Mouse (Mus musculus) heart, embryonic 10.5 days (tissue): ENCODE results near the gene Gtdc1. TPM values are rescaled to one million over a fixed set of nuclear protein-coding genes. Genes with fewer than 3 reads are reported as not detected.

Experiments
- DNase-seq: peaks from one replicate; pipeline ENCODE4 v3.0.0-alpha.2; 2017; ENCODE audit warnings: low spot score
- H3K27ac ChIP-seq: fragments of 300-500 bp; sonication (generic); 2 replicates; pipeline ENCODE4 v1.5.1; 2016; ENCODE audit warnings: mild to moderate bottlenecking
- H3K27me3 ChIP-seq: fragments of 300-500 bp; sonication (generic); 2 replicates; pipeline ENCODE4 v1.6.1; 2016; ENCODE audit warnings: mild to moderate bottlenecking; ENCODE audit not compliant: poor library complexity, insufficient read depth, severe bottlenecking
- H3K36me3 ChIP-seq: fragments of 300-500 bp; sonication (generic); 2 replicates; pipeline ENCODE4 v1.6.1; 2016; ENCODE audit warnings: mild to moderate bottlenecking, moderate library complexity
- H3K4me1 ChIP-seq: fragments of 300-500 bp; sonication (generic); 2 replicates; pipeline ENCODE4 v1.6.1; 2016; ENCODE audit warnings: mild to moderate bottlenecking
- H3K4me3 ChIP-seq: fragments of 300-500 bp; sonication (generic); 2 replicates; pipeline ENCODE4 v1.5.1; 2016; ENCODE audit warnings: mild to moderate bottlenecking, moderate library complexity
- H3K9me3 ChIP-seq: fragments of 300-500 bp; sonication (generic); 2 replicates; pipeline ENCODE4 v1.6.1; 2016; ENCODE audit warnings: mild to moderate bottlenecking, moderate library complexity
- WGBS: fragments of 180-500 bp; shearing (Covaris S2); methylation state at CpG from one replicate; pipeline ENCODE4 v1.1.7; 2016; 5-methylcytosine and 5-hydroxymethylcytosine counted together
- polyA plus RNA-seq: library from polyadenylated mRNA; unstranded; fragments of >200 nt; fragmentation: Nextera tagmentation; extraction: Ambion mirVana; gene quantifications from 2 replicates; pipeline ENCODE4 v1.2.1, GENCODE M21; 2016

Gtdc1 gene
- polyA plus RNA-seq, 1 experiment from 2014 or later = 10.5 TPM

DNA sequence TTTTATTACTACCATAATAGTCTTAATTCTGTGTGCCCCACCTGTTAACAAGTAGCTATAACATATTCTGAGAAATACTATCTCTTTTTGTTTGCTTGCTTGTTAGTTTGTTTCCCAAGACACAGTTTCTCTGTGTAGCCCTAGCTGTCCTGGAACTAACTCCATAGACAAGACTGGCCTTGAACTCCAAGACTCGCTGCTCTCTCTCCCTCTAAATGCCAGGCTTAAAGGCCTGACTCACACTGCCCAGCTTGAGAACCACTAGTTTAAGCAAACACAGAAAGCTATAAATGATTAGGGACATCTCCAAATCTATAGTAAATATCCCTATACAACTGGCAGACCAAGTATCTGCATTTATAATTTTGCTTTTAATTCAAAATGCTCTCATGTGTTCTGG is 8.1 kb downstream of the Gtdc1 start:
- H3K4me1 ChIP-seq = no peaks in the 10 kb centered on the region
- no peaks in the 10 kb centered on the region for H3K9me3 ChIP-seq
- H3K27ac ChIP-seq = no peak overlapping the region
- DNase-seq = no peak
- WGBS = 67% methylated on average over 1 of the region's 1 CpGs
- no peaks in the 10 kb centered on the region for H3K36me3 ChIP-seq
- no peak overlapping the region for H3K4me3 ChIP-seq
- no peaks in the 10 kb centered on the region for H3K27me3 ChIP-seq

DNA sequence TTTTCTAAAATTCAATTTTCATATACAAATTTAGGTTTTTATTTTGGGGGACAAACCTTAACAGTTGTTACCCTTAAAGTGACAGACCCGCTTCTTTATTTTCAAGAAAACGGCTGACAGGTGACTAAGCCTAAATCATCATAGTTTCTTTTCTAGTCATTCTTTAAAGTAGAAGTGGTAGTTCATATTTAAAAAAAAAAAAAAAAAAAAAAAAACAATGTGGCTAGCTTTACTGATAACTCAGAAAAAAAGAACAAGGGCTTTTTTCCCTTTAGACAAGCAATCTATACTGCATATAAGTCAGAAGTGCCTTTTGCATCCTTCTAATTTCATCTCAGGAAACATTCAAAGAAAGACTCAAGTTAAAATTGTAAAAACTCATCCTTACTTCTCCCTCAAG is 8.7 kb downstream of the Gtdc1 start:
- H3K36me3 ChIP-seq = no peaks in the 10 kb centered on the region
- H3K9me3 ChIP-seq = no peaks in the 10 kb centered on the region
- no peak for DNase-seq
- no peaks in the 10 kb centered on the region for H3K4me1 ChIP-seq
- H3K4me3 ChIP-seq = no peak overlapping the region
- no peak overlapping the region for H3K27ac ChIP-seq
- 96% methylated on average over 2 of the region's 2 CpGs for WGBS
- no peaks in the 10 kb centered on the region for H3K27me3 ChIP-seq

DNA sequence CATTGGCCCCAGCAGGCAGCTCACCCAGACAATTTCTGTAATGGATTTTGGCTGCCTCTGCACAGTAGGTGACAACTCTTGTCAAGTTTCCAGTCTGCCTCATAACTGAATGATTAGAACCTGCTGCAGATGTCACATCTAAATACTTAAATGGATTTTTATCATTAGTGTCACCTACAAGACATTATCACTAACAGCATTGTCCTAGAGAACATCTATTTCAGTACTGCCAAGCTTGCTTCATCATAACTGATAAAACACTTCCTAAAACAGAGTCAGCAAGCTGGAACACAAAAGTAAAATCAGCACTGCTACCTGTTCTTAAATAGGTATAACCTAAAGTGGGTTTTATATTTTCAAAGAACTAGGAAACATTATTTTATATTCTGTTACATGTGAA is 11.2 kb downstream of the Gtdc1 start:
- H3K4me3 ChIP-seq = no peak overlapping the region
- H3K36me3 ChIP-seq = no peaks in the 10 kb centered on the region
- no peak overlapping the region for H3K27ac ChIP-seq
- H3K9me3 ChIP-seq = no peaks in the 10 kb centered on the region
- no peaks in the 10 kb centered on the region for H3K27me3 ChIP-seq
- no peak for DNase-seq
- H3K4me1 ChIP-seq = no peaks in the 10 kb centered on the region

DNA sequence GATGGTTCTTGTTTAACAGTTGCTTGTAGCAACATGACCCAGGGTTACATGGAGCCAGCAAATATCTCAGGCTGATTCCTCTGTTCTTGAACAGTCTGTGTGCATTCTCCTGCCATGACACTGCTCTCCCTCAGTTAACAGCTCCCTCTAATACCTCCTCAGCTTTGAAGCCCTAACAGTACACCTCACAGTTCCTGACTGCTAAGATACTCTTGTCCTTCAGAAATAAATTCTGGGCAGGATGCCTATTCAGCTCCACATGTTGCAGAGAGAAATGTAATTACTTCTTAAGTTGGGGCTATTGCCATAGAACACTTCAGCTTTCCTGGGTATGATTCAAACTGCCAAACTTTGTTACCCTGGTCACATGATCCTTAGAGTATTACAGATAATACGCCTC is 29.7 kb downstream of the Gtdc1 start:
- H3K36me3 ChIP-seq = no peaks in the 10 kb centered on the region
- DNase-seq = no peak
- no peak overlapping the region for H3K4me3 ChIP-seq
- H3K4me1 ChIP-seq = no peaks in the 10 kb centered on the region
- H3K27ac ChIP-seq = no peak overlapping the region
- 93% methylated on average over 1 of the region's 1 CpGs for WGBS
- H3K27me3 ChIP-seq = no peaks in the 10 kb centered on the region
- no peaks in the 10 kb centered on the region for H3K9me3 ChIP-seq

DNA sequence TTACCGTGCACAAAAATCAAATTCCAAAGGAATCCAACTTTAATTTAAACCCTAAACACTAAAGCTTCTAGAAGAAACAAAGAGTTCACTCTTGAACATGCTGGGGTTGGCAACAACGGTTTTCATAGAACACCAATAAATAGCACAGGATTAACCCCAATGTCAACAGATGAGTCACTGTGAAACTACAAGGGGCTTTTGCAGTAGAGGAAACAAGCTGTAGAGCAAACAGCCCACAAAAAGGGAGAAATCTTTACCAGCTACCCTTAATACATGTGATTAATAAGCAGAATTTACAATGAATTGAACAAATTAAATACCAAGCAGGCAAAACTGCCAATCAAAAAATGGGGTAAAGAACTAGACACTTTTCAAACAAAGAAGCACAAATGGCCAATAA is 53.7 kb downstream of the Gtdc1 start:
- Histone ChIP-seq H3K27ac (no peak overlapping the region), H3K9me3 (no peaks in the 10 kb centered on the region), H3K27me3 (no peaks in the 10 kb centered on the region), H3K4me1 (no peaks in the 10 kb centered on the region), H3K4me3 (no peak overlapping the region), H3K36me3 (no peaks in the 10 kb centered on the region; the same call in 1 of the 2 replicates)
- no peak for DNase-seq
- WGBS = 80% methylated on average over 2 of the region's 2 CpGs

DNA sequence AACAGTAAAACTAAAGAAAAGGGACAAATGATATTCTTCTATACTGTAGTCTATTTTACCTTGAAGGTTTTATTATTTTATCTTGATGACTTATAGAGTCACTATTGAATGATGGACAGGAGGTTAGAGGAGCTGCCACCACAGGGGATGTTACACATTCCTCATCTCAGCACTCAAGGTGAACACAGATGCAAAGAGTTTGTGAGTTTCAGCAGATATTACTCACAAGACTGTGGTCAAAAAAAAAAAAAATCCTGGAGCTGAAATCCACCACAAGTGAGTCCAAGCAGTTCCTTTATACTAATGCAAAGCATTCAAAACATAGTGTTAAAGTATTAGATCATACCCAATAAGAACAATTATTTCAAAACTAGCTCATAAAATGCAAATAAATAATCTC is 62.7 kb downstream of the Gtdc1 start:
- Histone ChIP-seq H3K4me1 (no peaks in the 10 kb centered on the region), H3K27me3 (no peaks in the 10 kb centered on the region), H3K9me3 (no peaks in the 10 kb centered on the region), H3K4me3 (no peak overlapping the region), H3K27ac (no peak overlapping the region), H3K36me3 (no peaks in the 10 kb centered on the region)
- no peak for DNase-seq

DNA sequence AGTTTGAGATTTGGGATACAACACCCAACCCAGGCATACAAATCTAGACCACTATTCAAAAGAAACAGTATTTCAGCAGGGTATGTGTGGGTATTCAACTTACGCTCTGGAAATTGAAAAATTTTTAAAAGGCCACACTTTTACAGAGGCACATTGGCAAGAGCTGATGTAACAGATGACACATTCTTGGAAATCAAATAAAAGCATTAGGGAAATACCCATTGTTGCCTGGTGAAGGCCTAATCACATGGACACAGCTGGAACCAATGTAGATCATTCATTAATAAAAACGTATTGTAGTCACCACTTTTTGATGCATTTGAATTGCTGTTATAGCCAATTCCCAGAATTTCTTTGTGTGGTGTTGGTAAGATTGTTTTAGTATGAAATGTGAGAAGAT is 73.0 kb downstream of the Gtdc1 start:
- no peak overlapping the region for H3K27ac ChIP-seq
- H3K4me3 ChIP-seq = no peak overlapping the region
- H3K4me1 ChIP-seq = no peaks in the 10 kb centered on the region
- no peak for DNase-seq
- 88% methylated on average over 2 of the region's 2 CpGs for WGBS
- no peaks in the 10 kb centered on the region for H3K27me3 ChIP-seq
- H3K36me3 ChIP-seq = peaks cover 5% of the 10 kb centered on the region
- H3K9me3 ChIP-seq = peaks cover 6% of the 10 kb centered on the region; the same call in 1 of the 2 replicates

DNA sequence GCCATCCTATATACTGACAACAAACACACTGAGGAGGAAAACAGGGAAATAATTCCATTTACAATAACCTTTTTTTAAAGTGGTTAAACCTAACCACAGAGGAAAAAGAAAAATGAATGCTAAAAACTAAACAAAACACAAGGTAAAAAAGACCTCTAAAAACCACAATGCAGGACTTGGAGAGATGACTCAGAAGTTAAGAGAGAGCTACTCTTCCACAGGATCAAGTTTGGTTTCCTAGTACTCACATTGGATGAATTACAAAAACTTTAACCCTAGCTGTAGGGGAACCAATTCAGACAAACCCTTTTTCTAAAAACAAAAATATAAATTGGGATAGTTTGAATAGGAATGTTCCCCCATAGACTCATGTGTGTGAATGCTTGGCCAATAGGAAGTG is 77.8 kb downstream of the Gtdc1 start:
- no peak overlapping the region for H3K27ac ChIP-seq
- H3K36me3 ChIP-seq = peaks cover 5% of the 10 kb centered on the region
- DNase-seq = no peak

DNA sequence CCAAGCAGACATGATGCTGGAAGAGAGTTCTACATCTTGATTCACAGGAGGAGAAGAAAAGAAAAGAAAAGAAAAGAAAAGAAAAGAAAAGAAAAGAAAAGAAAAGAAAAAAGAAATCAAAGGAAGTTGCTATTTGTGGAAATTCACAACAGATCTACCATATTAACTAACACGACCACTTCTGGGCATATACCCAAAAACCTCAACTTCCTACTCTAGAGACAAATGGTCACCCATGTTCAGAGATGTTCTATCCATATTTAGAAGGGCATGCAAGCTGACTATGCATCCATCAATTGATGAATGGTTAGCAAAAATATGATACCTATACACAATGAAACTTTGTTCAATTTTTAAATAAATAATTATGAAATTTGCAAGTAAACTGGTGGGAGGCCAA is 79.3 kb downstream of the Gtdc1 start:
- Histone ChIP-seq H3K27ac (no peak overlapping the region), H3K9me3 (peaks cover 6% of the 10 kb centered on the region; the same call in 1 of the 2 replicates), H3K36me3 (peaks cover 5% of the 10 kb centered on the region), H3K4me3 (no peak overlapping the region), H3K4me1 (no peaks in the 10 kb centered on the region), H3K27me3 (no peaks in the 10 kb centered on the region)
- no peak for DNase-seq
- WGBS = 78% methylated on average over 1 of the region's 1 CpGs

More for the DNA sequence above, 77.8 kb downstream of the Gtdc1 start:
- peaks cover 6% of the 10 kb centered on the region; the same call in 1 of the 2 replicates for H3K9me3 ChIP-seq
- H3K4me3 ChIP-seq = no peak overlapping the region
- H3K4me1 ChIP-seq = no peaks in the 10 kb centered on the region
- H3K27me3 ChIP-seq = no peaks in the 10 kb centered on the region

DNA sequence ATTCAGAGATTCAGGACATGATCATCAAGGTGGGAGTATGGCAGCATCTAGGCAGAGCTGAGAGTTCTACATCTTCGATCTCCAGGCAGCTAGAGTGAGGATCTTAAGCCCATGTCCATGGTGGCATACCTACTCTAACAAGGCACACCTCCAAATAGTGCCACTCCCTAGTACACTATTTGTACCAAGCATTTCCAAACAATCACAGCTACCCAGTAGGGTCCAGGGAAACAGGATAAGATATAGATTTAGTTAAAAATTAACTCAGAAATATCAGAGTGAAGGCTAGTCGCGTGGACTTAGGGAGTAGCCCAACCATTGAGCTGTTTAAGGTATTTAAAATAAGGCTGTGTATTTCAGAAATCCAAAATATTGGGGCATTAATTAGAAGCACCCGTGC is 82.0 kb downstream of the Gtdc1 start:
- H3K27ac ChIP-seq = no peak overlapping the region
- no peaks in the 10 kb centered on the region for H3K27me3 ChIP-seq
- H3K4me1 ChIP-seq = no peaks in the 10 kb centered on the region
- no peaks in the 10 kb centered on the region for H3K9me3 ChIP-seq
- H3K36me3 ChIP-seq = no peaks in the 10 kb centered on the region
- DNase-seq = no peak
- 94% methylated on average over 4 of the region's 4 CpGs for WGBS
- H3K4me3 ChIP-seq = no peak overlapping the region

DNA sequence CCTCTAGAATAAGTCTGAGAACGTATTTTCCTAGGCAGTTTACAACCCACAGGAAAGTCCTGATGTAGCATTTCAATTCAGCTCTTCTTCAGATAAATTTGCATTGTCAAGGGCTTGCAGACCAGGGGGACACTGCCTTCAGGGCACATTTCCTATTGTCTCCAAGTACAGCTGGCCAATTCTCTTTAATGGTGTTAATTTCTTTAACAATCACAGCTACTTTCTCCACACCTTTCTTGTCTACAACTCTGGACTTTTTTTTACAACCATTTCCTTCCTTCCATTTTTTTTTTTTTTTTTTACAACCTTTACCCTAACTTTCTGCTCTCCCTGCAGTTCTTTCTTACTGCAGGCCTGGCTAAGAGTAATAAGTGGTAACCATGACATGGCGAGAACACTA is 97.7 kb downstream of the Gtdc1 start:
- Histone ChIP-seq H3K27me3 (no peaks in the 10 kb centered on the region), H3K27ac (no peak overlapping the region), H3K4me1 (no peaks in the 10 kb centered on the region), H3K9me3 (no peaks in the 10 kb centered on the region), H3K4me3 (no peak overlapping the region), H3K36me3 (no peaks in the 10 kb centered on the region)
- WGBS = 69% methylated on average over 2 of the region's 2 CpGs
- no peak for DNase-seq

DNA sequence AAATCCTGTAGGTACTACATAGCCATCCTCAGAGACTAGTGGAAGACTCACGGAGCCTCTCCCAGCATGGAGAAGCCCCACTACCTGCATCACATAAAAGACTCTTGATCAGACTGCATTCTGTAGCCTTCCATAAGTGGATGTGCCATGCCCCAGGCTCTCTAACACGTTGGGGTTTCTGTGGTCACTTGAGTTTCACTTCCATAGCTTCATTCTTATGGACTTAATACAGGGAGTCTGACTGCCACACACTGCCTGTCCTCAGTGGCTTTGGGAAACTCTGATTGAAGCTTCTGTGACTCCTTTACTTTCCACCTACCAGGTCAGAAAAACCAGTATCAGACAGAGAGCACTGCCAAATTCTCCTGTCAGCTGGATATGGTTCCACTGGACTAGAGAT is 98.1 kb downstream of the Gtdc1 start:
- WGBS = 75% methylated on average over 2 of the region's 2 CpGs
- no peaks in the 10 kb centered on the region for H3K9me3 ChIP-seq
- no peaks in the 10 kb centered on the region for H3K36me3 ChIP-seq
- H3K4me1 ChIP-seq = no peaks in the 10 kb centered on the region
- no peaks in the 10 kb centered on the region for H3K27me3 ChIP-seq
- no peak overlapping the region for H3K4me3 ChIP-seq
- H3K27ac ChIP-seq = no peak overlapping the region
- no peak for DNase-seq

DNA sequence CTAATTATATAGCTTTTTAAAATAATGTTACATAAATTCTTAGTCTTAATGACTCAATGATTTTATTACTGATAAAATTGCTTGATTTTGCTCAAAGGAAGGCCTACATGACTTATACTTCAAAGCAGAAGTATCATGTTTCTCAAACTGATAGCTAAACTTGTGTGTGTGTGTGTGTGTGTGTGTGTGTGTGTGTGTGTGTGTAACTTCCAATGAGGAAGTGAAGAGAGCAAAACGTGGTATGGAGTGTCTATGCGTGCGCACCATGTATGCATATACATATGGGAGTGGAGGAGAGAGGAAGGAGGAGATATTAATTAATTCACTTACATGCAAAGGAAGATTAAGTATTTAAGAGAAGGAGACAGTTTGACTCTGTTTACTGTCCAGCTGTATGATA is 100.8 kb downstream of the Gtdc1 start:
- Histone ChIP-seq H3K27ac (no peak overlapping the region), H3K9me3 (no peaks in the 10 kb centered on the region), H3K36me3 (no peaks in the 10 kb centered on the region), H3K27me3 (no peaks in the 10 kb centered on the region), H3K4me3 (no peak overlapping the region), H3K4me1 (no peaks in the 10 kb centered on the region)
- DNase-seq = no peak
- WGBS = 93% methylated on average over 3 of the region's 3 CpGs

DNA sequence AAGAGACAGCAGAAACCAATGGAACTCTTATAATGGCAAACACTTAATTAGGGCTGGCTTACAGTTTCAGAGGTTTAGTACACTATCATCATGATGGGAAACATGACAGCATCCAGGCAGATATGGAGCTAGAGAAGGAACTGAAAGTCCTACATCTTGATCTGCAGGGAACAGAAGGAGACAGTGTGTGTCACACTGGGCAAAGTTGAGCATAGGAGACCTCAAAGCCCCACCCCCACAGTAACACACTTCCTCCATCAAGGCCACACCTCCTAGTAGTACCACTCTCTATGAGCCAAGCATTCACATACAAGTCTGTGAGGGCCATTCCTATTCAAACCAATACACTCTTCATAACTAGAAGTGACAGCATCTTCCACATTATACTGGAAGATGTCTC is 109.7 kb downstream of the Gtdc1 start:
- Histone ChIP-seq H3K36me3 (no peaks in the 10 kb centered on the region), H3K9me3 (no peaks in the 10 kb centered on the region), H3K4me1 (no peaks in the 10 kb centered on the region), H3K27ac (no peak overlapping the region), H3K27me3 (no peaks in the 10 kb centered on the region), H3K4me3 (no peak overlapping the region)
- no peak for DNase-seq
